Mouse (Mus musculus) erythroblast, embryonic 14.5 days (primary cell): ENCODE measurements around the gene Fam78a.

Source experiments
- GATA1 ChIP-seq: IDR thresholded peaks from 2 replicates; pipeline ENCODE4 v1.6.1; 2012; ENCODE audit warnings: low read length, inconsistent platforms, mixed read lengths
- TAL1 ChIP-seq: IDR thresholded peaks from 3 replicates; pipeline ENCODE4 v1.6.1; 2012; ENCODE audit warnings: low read length, inconsistent platforms, mixed read lengths

- TF ChIP-seq GATA1 (no peak), TAL1 (no peak)
Observed at GRCm38 (mm10) chr2:32060228-32060805, 24.3 kb downstream of the Fam78a start.
